Mouse (Mus musculus) liver, postnatal 0 days (tissue): ENCODE measurements around the gene Olfr525. TPM values are rescaled to one million over a fixed set of nuclear protein-coding genes. Genes with fewer than 3 reads are reported as not detected.

Experiments
- ATAC-seq: fragments of 200-750 bp; cut with Nextera tagmentation; 2 replicates; pipeline ENCODE4 v1.8.0; 2017; ENCODE audit warnings: mild to moderate bottlenecking, moderate library complexity
- DNase-seq: peaks from one replicate; pipeline ENCODE4 v3.0.0-alpha.2; 2016
- H3K27ac ChIP-seq: fragments of 300-500 bp; sonication (generic); 2 replicates; pipeline ENCODE4 v1.5.1; 2014; ENCODE audit warnings: antibody characterized with exemption, moderate library complexity, mild to moderate bottlenecking, low read depth
- H3K27me3 ChIP-seq: fragments of 300-500 bp; sonication (generic); 2 replicates; pipeline ENCODE4 v1.6.1; 2014; ENCODE audit warnings: low read length, control low read depth, mixed read lengths; ENCODE audit not compliant: insufficient read depth
- H3K36me3 ChIP-seq: fragments of 300-500 bp; sonication (generic); replicated peaks from 2 replicates; pipeline ENCODE4 v1.6.1; 2014; ENCODE audit warnings: mild to moderate bottlenecking, control low read depth, low read length, moderate library complexity, mixed read lengths; ENCODE audit not compliant: insufficient read depth
- H3K4me1 ChIP-seq: fragments of 300-500 bp; sonication (generic); 2 replicates; pipeline ENCODE4 v1.6.1; 2014; ENCODE audit warnings: antibody characterized with exemption, mild to moderate bottlenecking, control low read depth; ENCODE audit not compliant: insufficient read depth
- H3K4me2 ChIP-seq: fragments of 300-500 bp; sonication (generic); 2 replicates; pipeline ENCODE4 v1.6.1; 2014; ENCODE audit warnings: low read depth, mild to moderate bottlenecking, low read length, moderate library complexity, mixed read lengths
- H3K4me3 ChIP-seq: fragments of 300-500 bp; sonication (generic); 2 replicates; pipeline ENCODE4 v1.5.1; 2014; ENCODE audit warnings: low read depth, low read length
- H3K9ac ChIP-seq: fragments of 300-500 bp; sonication (generic); replicated peaks from 2 replicates; pipeline ENCODE4 v1.6.1; 2014; ENCODE audit warnings: mild to moderate bottlenecking, moderate library complexity
- H3K9me3 ChIP-seq: fragments of 300-500 bp; sonication (generic); 2 replicates; pipeline ENCODE4 v1.6.1; 2016; ENCODE audit warnings: mild to moderate bottlenecking, control low read depth, low read length, mixed read lengths
- CTCF ChIP-seq: sonication (generic); IDR thresholded peaks from 2 replicates; pipeline ENCODE4 v1.5.1; 2016; ENCODE audit warnings: antibody characterized with exemption, low read depth
- EP300 ChIP-seq: IDR thresholded peaks from 2 replicates; pipeline ENCODE4 v1.6.1; 2016; ENCODE audit warnings: antibody characterized with exemption, low read depth, mild to moderate bottlenecking
- WGBS: fragments of 180-500 bp; shearing (Covaris S2); extraction: QIAGEN DNeasy Blood & Tissue Kit; methylation state at CpG from one replicate; pipeline ENCODE4 v1.1.7; 2014; ENCODE audit not compliant: insufficient replicate concordance; 5-methylcytosine and 5-hydroxymethylcytosine counted together
- polyA plus RNA-seq: library from polyadenylated mRNA; unstranded; fragments of >200 nt; fragmentation: Nextera tagmentation; extraction: Ambion mirVana; gene quantifications from 2 replicates; pipeline ENCODE4 v1.2.1, GENCODE M21; 2015

Gene Olfr525
- polyA plus RNA-seq, 1 experiment from 2014 or later: not detected

DNA sequence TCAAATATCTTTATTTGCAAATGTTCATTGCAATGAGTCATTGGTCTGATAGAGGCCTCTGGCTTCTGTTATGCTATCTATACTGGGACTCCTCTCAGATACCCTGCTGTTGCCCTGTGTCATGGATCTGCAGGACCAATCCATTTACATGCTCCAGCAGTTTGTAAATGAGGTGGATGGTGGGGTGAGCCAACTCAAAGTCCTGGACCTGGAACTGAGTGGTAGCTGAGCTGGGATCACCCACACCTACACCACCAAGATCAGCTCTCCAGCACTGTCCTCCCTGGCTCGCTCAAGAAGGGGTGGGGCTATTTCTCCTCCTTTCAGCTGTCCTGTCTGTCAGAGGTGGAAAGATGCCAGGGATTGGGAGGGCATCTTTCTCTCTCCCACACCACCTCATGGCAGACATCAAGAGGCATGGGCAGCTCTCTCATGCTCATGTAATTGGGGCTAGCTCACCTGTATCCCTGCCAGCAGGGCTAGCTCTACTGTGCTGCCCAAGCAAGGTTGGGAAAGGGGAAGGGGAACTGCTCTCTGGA lies 9.2 kb downstream of the Olfr525 start:
- H3K27ac ChIP-seq: no peak overlapping the region
- DNase-seq: no peak
- H3K27me3 ChIP-seq: no peaks in the 10 kb centered on the region
- ATAC-seq: no peak
- H3K4me2 ChIP-seq: no peak overlapping the region
- no peaks in the 10 kb centered on the region for H3K36me3 ChIP-seq
- no peak overlapping the region for H3K4me3 ChIP-seq
- WGBS: 40% methylated on average over 1 of the region's 1 CpGs
- TF ChIP-seq CTCF (no peak), EP300 (no peak)
- no peak overlapping the region for H3K9ac ChIP-seq
- no peaks in the 10 kb centered on the region for H3K4me1 ChIP-seq
- no peaks in the 10 kb centered on the region for H3K9me3 ChIP-seq

DNA sequence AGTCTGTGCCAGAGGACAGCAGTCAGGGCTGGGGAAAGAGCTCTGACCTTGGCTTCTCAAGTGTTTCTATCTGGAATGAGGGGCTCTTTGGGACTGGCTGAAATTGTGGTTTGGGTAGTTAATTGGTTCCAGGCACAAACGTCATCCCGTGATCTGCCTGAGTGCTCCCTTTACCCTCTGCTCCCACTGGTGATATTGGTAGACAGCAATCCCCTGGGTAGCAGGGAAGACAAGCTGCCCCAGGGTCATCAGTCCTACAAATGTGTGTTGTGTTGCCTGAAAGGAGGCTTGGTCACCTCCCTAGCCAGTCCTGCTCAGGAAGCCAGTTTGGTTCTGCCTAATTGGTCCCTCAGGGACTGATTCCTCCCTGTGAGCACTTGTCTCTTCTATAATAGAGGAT lies 13.1 kb downstream of the Olfr525 start, which contains the start of gene Olfr527:
Gene Olfr527 (plus strand): TSS at position 301 of the 400 bp plus-strand sequence.
- H3K9ac ChIP-seq: no peak within 1 kb of the TSS
- no peaks in the 10 kb centered on the region for H3K27me3 ChIP-seq
- H3K4me2 ChIP-seq: no peak within 1 kb of the TSS
- no peaks in the 10 kb centered on the region for H3K4me1 ChIP-seq
- WGBS: 86% methylated on average over 2 of the region's 2 CpGs
- H3K36me3 ChIP-seq: no peaks in the 10 kb centered on the region
- ATAC-seq (no peak), DNase-seq (no peak)
- H3K4me3 ChIP-seq: no peak within 1 kb of the TSS
- H3K9me3 ChIP-seq: no peaks in the 10 kb centered on the region
- no peak for TF ChIP-seq EP300
- TF ChIP-seq CTCF: no peak
- H3K27ac ChIP-seq: no peak within 1 kb of the TSS

- whole genome bisulfite sequencing: 53% methylated on average over 3 of the region's 3 CpGs
- H3K27ac ChIP-seq: no peak within 1 kb of the TSS
- H3K4me2 ChIP-seq: no peak within 1 kb of the TSS
- H3K27me3 ChIP-seq: no peaks in the 10 kb centered on the region
- H3K36me3 ChIP-seq: no peaks in the 10 kb centered on the region
- no peak within 1 kb of the TSS for H3K9ac ChIP-seq
- no peaks in the 10 kb centered on the region for H3K9me3 ChIP-seq
- TF ChIP-seq CTCF (no peak), EP300 (no peak)
- DNase-seq (no peak), ATAC-seq (no peak)
- H3K4me1 ChIP-seq: no peaks in the 10 kb centered on the region
- no peak within 1 kb of the TSS for H3K4me3 ChIP-seq
Measured at GRCm38 (mm10) chr7:140361571-140361970, 40.9 kb downstream of the Olfr525 start, which contains the start of gene Olfr60. Gene Olfr60 (minus strand): TSS chr7:140361671.

DNA sequence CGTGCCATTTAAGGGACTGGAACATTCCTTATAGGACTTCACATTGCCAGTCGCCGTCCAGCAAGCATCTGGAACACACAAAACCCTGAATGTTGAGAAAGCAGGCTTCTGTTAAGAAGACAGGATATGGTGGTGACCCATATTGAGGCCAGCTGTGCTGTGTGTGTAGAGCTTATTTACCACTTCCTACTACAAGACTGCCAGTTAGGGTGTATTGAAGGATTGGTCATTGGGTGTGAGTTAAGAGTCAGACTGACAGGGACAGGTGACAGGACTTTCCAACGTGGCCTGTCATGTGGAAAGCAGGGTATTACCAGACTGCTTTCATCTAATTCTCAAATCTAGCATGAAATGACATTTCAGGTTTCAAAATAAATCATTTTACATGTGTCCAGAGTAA lies 53.6 kb downstream of the Olfr525 start:
- no peak for ATAC-seq
- DNase-seq: no peak
- no peaks in the 10 kb centered on the region for H3K4me1 ChIP-seq
- 50% methylated on average over 4 of the region's 4 CpGs for WGBS
- no peak overlapping the region for H3K9ac ChIP-seq
- H3K4me2 ChIP-seq: no peak overlapping the region
- no peak overlapping the region for H3K4me3 ChIP-seq
- TF ChIP-seq CTCF (no peak), EP300 (no peak)
- H3K36me3 ChIP-seq: no peaks in the 10 kb centered on the region
- no peaks in the 10 kb centered on the region for H3K9me3 ChIP-seq
- no peaks in the 10 kb centered on the region for H3K27me3 ChIP-seq
- H3K27ac ChIP-seq: no peak overlapping the region

- no peaks in the 10 kb centered on the region for H3K36me3 ChIP-seq
- no peak within 1 kb of the TSS for H3K9ac ChIP-seq
- DNase-seq: no peak
- no peak within 1 kb of the TSS for H3K4me3 ChIP-seq
- TF ChIP-seq CTCF (no peak), EP300 (no peak)
- 23% methylated on average over 1 of the region's 1 CpGs for WGBS
- H3K27ac ChIP-seq: no peak within 1 kb of the TSS
- no peaks in the 10 kb centered on the region for H3K27me3 ChIP-seq
- no peaks in the 10 kb centered on the region for H3K9me3 ChIP-seq
- no peaks in the 10 kb centered on the region for H3K4me1 ChIP-seq
- H3K4me2 ChIP-seq: no peak within 1 kb of the TSS
- no peak for ATAC-seq
Measured at GRCm38 (mm10) chr7:140376231-140376630, 55.6 kb downstream of the Olfr525 start, which contains the start of gene Olfr530. Gene Olfr530 (minus strand): TSS chr7:140376331.

DNA sequence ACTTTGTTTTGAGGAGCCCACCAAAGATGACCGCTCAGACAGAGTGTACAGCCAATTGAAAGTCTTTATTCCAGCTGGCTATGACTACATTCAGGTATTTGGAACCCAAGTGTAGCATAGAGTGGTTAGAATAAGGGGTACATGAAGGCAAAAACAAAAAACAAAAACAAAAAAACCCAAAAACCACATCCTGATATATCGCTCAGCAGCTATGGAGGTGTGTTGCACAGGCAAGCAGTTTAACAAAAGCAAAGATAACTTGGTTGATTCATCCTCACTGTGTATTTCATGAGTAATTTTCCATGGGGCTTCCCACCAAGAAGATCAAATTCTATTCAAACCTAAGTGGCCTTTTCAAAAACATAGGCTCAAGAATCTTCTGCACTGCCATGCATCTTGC lies 56.3 kb downstream of the Olfr525 start:
- Histone ChIP-seq H3K4me1 (no peaks in the 10 kb centered on the region), H3K9me3 (no peaks in the 10 kb centered on the region), H3K27me3 (no peaks in the 10 kb centered on the region), H3K4me3 (no peak overlapping the region), H3K4me2 (no peak overlapping the region), H3K9ac (no peak overlapping the region), H3K36me3 (no peaks in the 10 kb centered on the region), H3K27ac (no peak overlapping the region)
- ATAC-seq: no peak
- 83% methylated on average over 2 of the region's 2 CpGs for WGBS
- TF ChIP-seq EP300 (no peak), CTCF (no peak)
- no peak for DNase-seq

Other genes starting within 250 kb of the Olfr525 start
- gene Caly, start 238.3 kb upstream of the Olfr525 start, polyA plus RNA-seq: 0.29 and 0.47 TPM in 2 replicates
- not detected in 2 replicates for gene Prap1, start 227.5 kb upstream of the Olfr525 start, polyA plus RNA-seq
- gene Fuom, start 218.4 kb upstream of the Olfr525 start, polyA plus RNA-seq: 75.8 and 88.9 TPM in 2 replicates
- gene Paox, start 205.1 kb upstream of the Olfr525 start, polyA plus RNA-seq: 14.0 and 17.5 TPM in 2 replicates
- 194 and 203 TPM in 2 replicates for gene Echs1, start 204.4 kb upstream of the Olfr525 start, polyA plus RNA-seq
- gene Mtg1, start 183.3 kb upstream of the Olfr525 start, polyA plus RNA-seq: 17.9 and 18.4 TPM in 2 replicates
- 0.08 TPM in 2 replicates for gene Sprn, start 166.0 kb upstream of the Olfr525 start, polyA plus RNA-seq
- gene Olfr522, start 156.1 kb upstream of the Olfr525 start, polyA plus RNA-seq: not detected in 2 replicates
- not detected in 2 replicates for gene Olfr523, start 147.6 kb upstream of the Olfr525 start, polyA plus RNA-seq
- not detected in 2 replicates for gene Olfr524, start 114.9 kb upstream of the Olfr525 start, polyA plus RNA-seq
- 0.04 TPM in 1 of 2 replicates, not detected in the other for gene Cd163l1, start 102.6 kb upstream of the Olfr525 start, polyA plus RNA-seq
- not detected in 2 replicates for gene 5830411N06Rik, start 73.6 kb upstream of the Olfr525 start, polyA plus RNA-seq
- gene Olfr527, start 13.2 kb downstream of the Olfr525 start, polyA plus RNA-seq: not detected in 2 replicates
- not detected in 2 replicates for gene Olfr60, start 40.8 kb downstream of the Olfr525 start, polyA plus RNA-seq
- gene Olfr530, start 55.5 kb downstream of the Olfr525 start, polyA plus RNA-seq: not detected in 2 replicates
- gene Olfr531, start 82.1 kb downstream of the Olfr525 start, polyA plus RNA-seq: not detected in 2 replicates
- not detected in 2 replicates for gene Olfr532, start 100.8 kb downstream of the Olfr525 start, polyA plus RNA-seq
- not detected in 2 replicates for gene Olfr533, start 142.5 kb downstream of the Olfr525 start, polyA plus RNA-seq
- gene Olfr535, start 163.4 kb downstream of the Olfr525 start, polyA plus RNA-seq: not detected in 2 replicates
- gene Olfr536, start 186.5 kb downstream of the Olfr525 start, polyA plus RNA-seq: not detected in 2 replicates
- gene Olfr538, start 247.0 kb downstream of the Olfr525 start, polyA plus RNA-seq: not detected in 2 replicates